Mouse (Mus musculus) stomach, embryonic 16.5 days (tissue): ENCODE results near the gene Rbm4b. TPM values are rescaled to one million over a fixed set of nuclear protein-coding genes. Genes with fewer than 3 reads are reported as not detected.

Experiments
- ATAC-seq: fragments of 200-750 bp; cut with Nextera tagmentation; 2 replicates; pipeline ENCODE4 v1.8.0; 2017; ENCODE audit warnings: moderate number of reproducible peaks, moderate TSS enrichment; ENCODE audit not compliant: insufficient read depth, low FRiP score
- H3K27ac ChIP-seq: fragments of 300-500 bp; sonication (generic); 2 replicates; pipeline ENCODE4 v1.5.1; 2014; ENCODE audit warnings: low read length
- H3K27me3 ChIP-seq: fragments of 300-500 bp; sonication (generic); 2 replicates; pipeline ENCODE4 v1.6.1; 2014; ENCODE audit warnings: low read length, control low read depth, mixed read lengths; ENCODE audit not compliant: control insufficient read depth, insufficient read depth
- H3K36me3 ChIP-seq: fragments of 300-500 bp; sonication (generic); 2 replicates; pipeline ENCODE4 v1.6.1; 2014; ENCODE audit warnings: low read length; ENCODE audit not compliant: control insufficient read depth, insufficient read depth
- H3K4me1 ChIP-seq: fragments of 300-500 bp; sonication (generic); 2 replicates; pipeline ENCODE4 v1.6.1; 2014; ENCODE audit warnings: low read length, control low read depth, mixed read lengths; ENCODE audit not compliant: control insufficient read depth, insufficient read depth
- H3K4me2 ChIP-seq: fragments of 300-500 bp; sonication (generic); 2 replicates; pipeline ENCODE4 v1.6.1; 2014; ENCODE audit warnings: low read depth, low read length, mixed read lengths
- H3K4me3 ChIP-seq: fragments of 300-500 bp; sonication (generic); replicated peaks from 2 replicates; pipeline ENCODE4 v1.5.1; 2014; ENCODE audit warnings: mild to moderate bottlenecking, low read length
- H3K9ac ChIP-seq: fragments of 300-500 bp; sonication (generic); 2 replicates; pipeline ENCODE4 v1.6.1; 2014; ENCODE audit warnings: low read length
- H3K9me3 ChIP-seq: fragments of 300-500 bp; sonication (generic); replicated peaks from 2 replicates; pipeline ENCODE4 v1.6.1; 2016; ENCODE audit warnings: low read length, control low read depth; ENCODE audit not compliant: control insufficient read depth
- WGBS: fragments of 180-500 bp; shearing (Covaris S2); extraction: QIAGEN DNeasy Blood & Tissue Kit; methylation state at CpG from one replicate; pipeline ENCODE4 v1.1.7; 2014; 5-methylcytosine and 5-hydroxymethylcytosine counted together
- polyA plus RNA-seq: library from polyadenylated mRNA; unstranded; fragments of >200 nt; fragmentation: Nextera tagmentation; extraction: Ambion mirVana; gene quantifications from 2 replicates; pipeline ENCODE4 v1.2.1, GENCODE M21; 2015

Rbm4b gene
- polyA plus RNA-seq, 1 experiment from 2014 or later, result 54.8 TPM

- no peak overlapping the region for H3K4me2 ChIP-seq
- H3K9ac ChIP-seq, result no peak overlapping the region
- H3K36me3 ChIP-seq, result no peaks in the 10 kb centered on the region
- no peaks in the 10 kb centered on the region for H3K27me3 ChIP-seq
- no peak overlapping the region for H3K27ac ChIP-seq
- H3K4me3 ChIP-seq, result no peak overlapping the region
- ATAC-seq, result no peak
- 93% methylated on average over 5 of the region's 5 CpGs for WGBS
- H3K4me1 ChIP-seq, result no peaks in the 10 kb centered on the region
- no peaks in the 10 kb centered on the region for H3K9me3 ChIP-seq
Observed at GRCm38 (mm10) chr19:4739762-4740161, 16.5 kb upstream of the Rbm4b start.

- Histone ChIP-seq H3K4me2 (no peak overlapping the region), H3K27ac (no peak overlapping the region), H3K36me3 (no peaks in the 10 kb centered on the region), H3K9me3 (no peaks in the 10 kb centered on the region), H3K27me3 (no peaks in the 10 kb centered on the region), H3K4me3 (no peak overlapping the region), H3K9ac (no peak overlapping the region), H3K4me1 (no peaks in the 10 kb centered on the region)
- WGBS, result 68% methylated on average over 10 of the region's 10 CpGs
- no peak for ATAC-seq
Observed at GRCm38 (mm10) chr19:4741482-4741881, 14.8 kb upstream of the Rbm4b start.

- no peak for ATAC-seq
- Histone ChIP-seq H3K4me1 (no peaks in the 10 kb centered on the region), H3K9me3 (no peaks in the 10 kb centered on the region), H3K27ac (no peak overlapping the region), H3K27me3 (no peaks in the 10 kb centered on the region), H3K4me3 (no peak overlapping the region), H3K36me3 (no peaks in the 10 kb centered on the region), H3K4me2 (no peak overlapping the region), H3K9ac (no peak overlapping the region)
- WGBS, result 92% methylated on average over 6 of the region's 6 CpGs
Observed at GRCm38 (mm10) chr19:4742229-4742628, 14.1 kb upstream of the Rbm4b start.

- ATAC-seq, result no peak
- WGBS, result 41% methylated on average over 5 of the region's 5 CpGs
Observed at GRCm38 (mm10) chr19:4743524-4743923, 12.8 kb upstream of the Rbm4b start.

GRCm38 (mm10) chr19:4744026-4744425 lies 12.3 kb upstream of the Rbm4b start:
- WGBS, result 82% methylated on average over 14 of the region's 14 CpGs
- no peak overlapping the region for H3K4me3 ChIP-seq
- no peaks in the 10 kb centered on the region for H3K36me3 ChIP-seq
- H3K4me1 ChIP-seq, result no peaks in the 10 kb centered on the region
- no peak overlapping the region for H3K27ac ChIP-seq
- no peak for ATAC-seq
- H3K9ac ChIP-seq, result no peak overlapping the region
- H3K27me3 ChIP-seq, result no peaks in the 10 kb centered on the region
- H3K4me2 ChIP-seq, result no peak overlapping the region
- H3K9me3 ChIP-seq, result no peaks in the 10 kb centered on the region

More at GRCm38 (mm10) chr19:4743524-4743923, 12.8 kb upstream of the Rbm4b start:
- no peak overlapping the region for H3K27ac ChIP-seq
- H3K27me3 ChIP-seq, result no peaks in the 10 kb centered on the region
- no peaks in the 10 kb centered on the region for H3K4me1 ChIP-seq
- no peaks in the 10 kb centered on the region for H3K9me3 ChIP-seq
- H3K4me3 ChIP-seq, result no peak overlapping the region
- no peak overlapping the region for H3K9ac ChIP-seq
- H3K36me3 ChIP-seq, result no peaks in the 10 kb centered on the region
- H3K4me2 ChIP-seq, result no peak overlapping the region

GRCm38 (mm10) chr19:4745057-4745456 lies 11.2 kb upstream of the Rbm4b start:
- Histone ChIP-seq H3K4me3 (no peak overlapping the region), H3K27me3 (no peaks in the 10 kb centered on the region), H3K36me3 (no peaks in the 10 kb centered on the region), H3K9ac (no peak overlapping the region), H3K4me2 (no peak overlapping the region), H3K27ac (no peak overlapping the region), H3K9me3 (no peaks in the 10 kb centered on the region), H3K4me1 (no peaks in the 10 kb centered on the region)
- no peak for ATAC-seq
- 42% methylated on average over 9 of the region's 9 CpGs for WGBS

- H3K4me3 ChIP-seq, result no peak overlapping the region
- H3K4me2 ChIP-seq, result no peak overlapping the region
- WGBS, result 92% methylated on average over 10 of the region's 10 CpGs
- no peaks in the 10 kb centered on the region for H3K4me1 ChIP-seq
- no peaks in the 10 kb centered on the region for H3K9me3 ChIP-seq
- no peaks in the 10 kb centered on the region for H3K27me3 ChIP-seq
- no peak for ATAC-seq
- H3K27ac ChIP-seq, result no peak overlapping the region
- no peaks in the 10 kb centered on the region for H3K36me3 ChIP-seq
- H3K9ac ChIP-seq, result no peak overlapping the region
Observed at GRCm38 (mm10) chr19:4745681-4746080, 10.6 kb upstream of the Rbm4b start.

GRCm38 (mm10) chr19:4746611-4747010 lies 9.7 kb upstream of the Rbm4b start:
- no peak overlapping the region for H3K9ac ChIP-seq
- ATAC-seq, result no peak
- WGBS, result 77% methylated on average over 14 of the region's 14 CpGs
- no peak overlapping the region for H3K4me3 ChIP-seq
- no peaks in the 10 kb centered on the region for H3K27me3 ChIP-seq
- H3K27ac ChIP-seq, result no peak overlapping the region
- H3K36me3 ChIP-seq, result no peaks in the 10 kb centered on the region
- no peaks in the 10 kb centered on the region for H3K9me3 ChIP-seq
- H3K4me1 ChIP-seq, result no peaks in the 10 kb centered on the region
- H3K4me2 ChIP-seq, result no peak overlapping the region

GRCm38 (mm10) chr19:4747631-4748312 lies 8.5 kb upstream of the Rbm4b start:
- H3K9ac ChIP-seq, result no peak overlapping the region
- no peaks in the 10 kb centered on the region for H3K4me1 ChIP-seq
- H3K4me2 ChIP-seq, result no peak overlapping the region
- 87% methylated on average over 9 of the region's 9 CpGs for WGBS
- no peak overlapping the region for H3K27ac ChIP-seq
- no peaks in the 10 kb centered on the region for H3K9me3 ChIP-seq
- no peaks in the 10 kb centered on the region for H3K27me3 ChIP-seq
- no peak for ATAC-seq
- no peak overlapping the region for H3K4me3 ChIP-seq
- no peaks in the 10 kb centered on the region for H3K36me3 ChIP-seq
